Mouse (Mus musculus): ENCODE measurements around the gene Cntnap5a.

Gene Cntnap5a

GRCm38 (mm10) chr1:116366171-116366570 lies 681.6 kb downstream of the Cntnap5a start:
- DNase-seq (ENCODE audit: low read depth) = no peak

GRCm38 (mm10) chr1:116366806-116367205 lies 682.2 kb downstream of the Cntnap5a start:
- DNase-seq (ENCODE audit: low read depth) = no peak

DNA sequence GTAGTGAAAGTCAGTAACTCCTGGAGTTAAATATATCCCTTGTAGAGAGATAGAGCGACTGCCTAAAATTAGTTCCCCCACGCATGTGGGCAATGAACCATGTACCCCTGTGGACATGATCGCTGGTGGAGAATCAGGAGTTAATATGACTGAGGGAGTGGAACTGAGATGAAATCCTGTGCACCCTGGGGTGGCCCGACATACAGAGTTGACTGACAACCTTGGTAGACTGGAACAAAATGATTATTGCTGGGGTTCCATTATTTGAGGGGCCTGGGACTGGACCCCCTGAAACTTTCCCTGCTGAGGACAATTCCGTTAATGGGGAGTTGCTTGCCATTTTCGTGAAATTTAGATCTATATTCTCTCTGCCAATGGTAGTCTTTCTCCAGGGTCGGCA lies 683.0 kb downstream of the Cntnap5a start:
- no peak for DNase-seq (ENCODE audit: low read depth)

DNA sequence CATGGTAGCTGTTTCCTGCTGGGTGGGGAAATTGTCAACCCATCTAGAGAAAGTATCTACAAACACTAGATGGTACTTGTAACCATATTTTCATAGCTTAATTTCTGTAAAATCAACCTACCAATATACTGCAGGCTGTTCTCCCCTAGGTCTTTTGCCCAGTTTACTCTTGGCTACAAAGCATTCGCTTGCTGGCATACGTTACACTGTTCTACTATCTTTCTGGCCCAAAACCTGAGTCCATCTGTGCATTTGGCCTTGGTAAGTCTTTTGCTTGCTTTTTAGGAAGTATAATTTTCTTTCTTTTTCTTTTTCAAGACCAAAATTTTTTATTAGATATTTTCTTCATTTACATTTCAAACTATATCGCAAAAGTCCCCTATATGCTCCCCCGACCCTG lies 686.3 kb downstream of the Cntnap5a start:
- DNase-seq (ENCODE audit: low read depth) = no peak

GRCm38 (mm10) chr1:116373551-116373950 lies 689.0 kb downstream of the Cntnap5a start:
- DNase-seq (ENCODE audit: low read depth) = no peak

GRCm38 (mm10) chr1:116392390-116392789 lies 707.8 kb downstream of the Cntnap5a start:
- DNase-seq (ENCODE audit: low read depth) = no peak

- no peak for DNase-seq (ENCODE audit: low read depth)
Observed at GRCm38 (mm10) chr1:116401996-116402656, 717.6 kb downstream of the Cntnap5a start.

DNA sequence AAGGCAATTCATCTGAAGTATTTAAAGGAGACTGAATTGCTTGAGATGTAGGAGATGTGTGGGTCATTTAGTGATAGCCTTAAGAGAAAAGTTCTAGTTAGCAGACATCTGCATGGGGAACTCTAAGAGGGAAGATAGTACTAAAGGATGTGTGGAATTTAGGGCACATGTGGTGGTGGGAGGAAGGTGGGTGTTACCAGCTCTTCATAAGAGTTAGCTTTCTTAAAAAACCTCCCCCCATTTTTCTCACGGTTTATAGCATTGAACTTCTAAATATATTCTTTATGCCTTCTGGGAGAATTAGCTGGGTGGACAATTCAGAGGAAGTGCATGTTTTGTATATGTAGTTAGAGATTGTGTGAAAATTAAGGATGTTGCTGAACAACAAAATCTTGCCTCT lies 725.3 kb downstream of the Cntnap5a start:
- DNase-seq (ENCODE audit: low read depth) = no peak

DNA sequence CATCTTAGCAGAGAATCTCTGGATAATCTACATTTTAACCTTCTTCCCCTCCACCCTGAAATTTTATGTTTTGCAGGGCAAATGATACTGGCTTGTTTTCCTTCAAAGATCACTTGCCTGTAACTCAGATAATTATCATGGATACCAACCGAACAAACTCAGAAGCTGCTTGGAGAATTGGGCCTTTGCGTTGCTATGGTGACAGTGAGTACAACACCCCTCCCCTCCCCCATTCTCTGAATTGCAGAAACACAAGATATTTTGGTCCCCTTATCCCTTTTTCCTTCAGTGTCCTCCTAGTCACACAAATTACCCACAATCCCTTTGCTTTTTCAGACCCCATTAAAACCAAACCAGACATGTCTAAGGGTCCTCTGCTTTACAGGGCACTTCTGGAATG lies 743.8 kb downstream of the Cntnap5a start:
- no peak for DNase-seq (ENCODE audit: low read depth)

GRCm38 (mm10) chr1:116455115-116455717 lies 770.7 kb downstream of the Cntnap5a start:
- no peak for DNase-seq (ENCODE audit: low read depth)

GRCm38 (mm10) chr1:116477703-116478102 lies 793.1 kb downstream of the Cntnap5a start:
- peak; percentile 4 for DNase-seq (ENCODE audit: low read depth)

DNA sequence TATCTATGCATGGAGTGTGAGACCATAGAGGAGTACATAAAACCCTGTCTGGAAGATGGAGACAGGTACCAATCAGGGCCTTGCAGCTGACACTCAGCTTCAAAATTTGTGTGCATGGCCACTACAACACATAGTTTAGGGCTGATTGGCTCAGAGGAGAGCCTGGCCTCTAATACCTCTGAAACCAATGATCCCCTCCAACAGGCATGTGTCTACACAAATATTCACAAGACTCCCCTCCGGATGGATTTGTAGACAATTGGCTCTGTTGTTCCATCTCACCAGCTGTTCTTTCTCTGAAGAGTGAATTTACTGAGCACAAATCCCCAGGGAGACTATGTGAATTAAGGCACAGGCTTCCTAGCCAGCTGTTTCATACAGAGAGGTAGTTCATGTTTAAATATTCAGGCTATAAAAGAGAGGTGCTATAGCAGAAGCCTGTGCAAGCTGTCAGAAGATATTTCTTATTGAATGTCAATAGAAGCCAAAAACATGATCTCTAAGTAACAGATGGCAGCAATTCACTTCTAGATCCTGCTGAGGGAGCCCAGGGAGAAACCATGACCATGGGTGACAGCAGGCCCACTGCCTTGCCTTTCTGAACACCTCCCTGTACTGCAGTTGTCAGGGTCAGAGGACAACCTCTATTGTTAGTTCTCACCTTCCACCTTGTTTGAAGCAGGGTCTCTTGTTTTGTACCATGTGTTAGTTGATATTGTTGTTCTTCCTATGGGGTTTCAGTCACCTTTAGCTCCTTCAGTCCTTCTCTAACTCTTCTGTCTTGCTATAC lies 804.4 kb downstream of the Cntnap5a start:
- DNase-seq (ENCODE audit: low read depth) = no peak

DNA sequence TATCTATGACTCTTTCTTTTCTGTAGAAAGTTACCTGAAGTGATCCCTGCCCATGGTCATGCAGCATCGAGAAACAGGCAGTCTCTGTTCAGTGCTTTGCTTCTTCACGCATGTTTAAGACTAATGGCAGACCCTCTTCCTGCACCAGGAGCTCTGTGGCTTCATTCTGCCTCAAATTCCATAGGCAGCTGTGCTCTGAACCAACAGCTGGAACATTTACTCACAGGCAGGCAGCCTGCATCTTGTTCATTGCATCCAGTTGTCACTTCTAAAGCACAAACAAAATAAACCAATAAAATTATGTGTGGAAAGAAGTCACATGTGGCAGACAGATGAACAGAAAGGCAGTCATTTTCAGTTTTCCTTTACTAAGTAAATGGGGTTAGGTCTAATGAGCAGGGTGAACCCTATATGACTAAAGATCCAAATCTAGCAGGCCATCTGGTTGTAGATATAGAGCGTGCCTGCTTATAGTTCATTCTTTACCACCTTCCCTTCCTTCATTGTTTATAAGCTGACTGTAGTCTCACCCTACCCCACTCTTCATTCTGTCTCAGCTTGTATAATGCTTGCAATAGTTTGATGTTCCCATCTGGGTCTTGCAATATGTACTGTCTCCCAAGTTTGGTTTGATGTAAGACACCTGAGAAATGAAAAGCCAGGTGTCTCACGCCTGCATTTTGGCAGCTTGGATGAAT lies 893.6 kb downstream of the Cntnap5a start:
- DNase-seq (ENCODE audit: low read depth) = no peak

DNA sequence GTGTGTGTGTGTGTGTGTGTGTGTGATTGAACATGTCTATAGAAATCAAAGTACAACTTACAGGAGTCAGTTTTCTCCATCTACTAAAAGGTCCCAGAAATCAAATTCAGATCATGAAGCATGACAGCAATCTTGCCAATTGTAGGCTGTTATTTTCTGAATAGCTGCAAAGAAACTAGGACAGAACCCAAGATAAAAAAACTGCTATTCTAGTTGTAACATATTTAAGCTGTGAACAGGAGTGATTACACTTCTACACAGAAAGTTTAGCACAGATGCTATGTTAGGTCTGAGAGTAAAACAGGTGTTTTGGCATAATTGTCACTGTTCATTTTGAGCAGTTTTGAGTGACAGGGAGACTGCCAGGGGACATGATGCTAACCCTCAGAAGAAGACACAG lies 931.7 kb downstream of the Cntnap5a start:
- no peak for DNase-seq (ENCODE audit: low read depth)

Measured in c-Kit-positive CD71-negative TER-119-negative erythroid progenitor cells, embryonic 14.5 days (primary cell).